Mouse (Mus musculus): Measurements from ENCODE around the gene Kbtbd3. TPM values are rescaled to one million over a fixed set of nuclear protein-coding genes. Genes with fewer than 3 reads are reported as not detected.

Gene Kbtbd3
- total RNA-seq, 2 experiments from 2014 or later = 2.3 to 3.8 TPM

Other genes starting within 250 kb of the Kbtbd3 start
- gene Aasdhppt, start 362 bp upstream of the Kbtbd3 start, total RNA-seq (2014; fragmentation: Nextera tagmentation) = 30.7 and 35.0 TPM in 2 replicates
- 24.6 and 28.7 TPM in 2 replicates for gene Aasdhppt, start 362 bp upstream of the Kbtbd3 start, total RNA-seq (2017)
- gene Msantd4, start 66.7 kb downstream of the Kbtbd3 start, total RNA-seq (2014; fragmentation: Nextera tagmentation) = 11.5 and 16.1 TPM in 2 replicates
- gene Msantd4, start 66.7 kb downstream of the Kbtbd3 start, total RNA-seq (2017) = 27.0 and 33.5 TPM in 2 replicates

Measured in granulocyte monocyte progenitor cell, adult 5-6 weeks (primary cell).